Mouse (Mus musculus) megakaryocyte, embryonic 14.5 days (primary cell): ENCODE data around the gene Ndufb11.

Source experiments
- FLI1 ChIP-seq: IDR thresholded peaks from 2 replicates; pipeline ENCODE4 v1.6.1; 2012; ENCODE audit warnings: low read length, inconsistent platforms, mixed read lengths
- GATA1 ChIP-seq: IDR thresholded peaks from 3 replicates; pipeline ENCODE4 v1.6.1; 2012; ENCODE audit warnings: mixed read lengths, low read length, inconsistent platforms, borderline replicate concordance

- no peak for TF ChIP-seq GATA1
- no peak for TF ChIP-seq FLI1
These were observed 44.7 kb downstream of the Ndufb11 start for GRCm38 (mm10) chrX:20572683-20573082.
